ENCODE assay signal across 7 mouse cellular contexts in genomic region chr2:92023362-92024273, GRCm38 (mm10). TPM values are rescaled to one million over a fixed set of nuclear protein-coding genes. Genes with fewer than 3 reads are reported as not detected.
A peak's percentile ranks its signal among the peaks of the same experiment; 100 is the strongest.
DNase-seq lines count a peak whose midpoint lies in the region; ATAC-seq lines count a peak whose summit lies in the region.

No protein-coding gene starts in this region.

- peak overlapping the region; percentile 96 for H3K4me2 ChIP-seq in kidney, embryonic 16.5 days (replicated peaks; ENCODE audit: low read depth, low read length)

- peaks cover 3% of the 10 kb centered on the region; the same call in 1 of the 2 replicates for H3K27me3 ChIP-seq in kidney, embryonic 16.5 days (ENCODE audit: insufficient read depth, low read length)

- WGBS in kidney, embryonic 16.5 days, result 4% methylated on average over 46 of the region's 56 CpGs

- peak overlapping the region; percentile 72 for H3K27ac ChIP-seq in kidney, embryonic 16.5 days (ENCODE audit: low read length)

- peak overlapping the region; percentile 83 for H3K9ac ChIP-seq in kidney, embryonic 16.5 days (replicated peaks; ENCODE audit: low read length)

- H3K4me1 ChIP-seq in kidney, embryonic 16.5 days (ENCODE audit: insufficient read depth, low read length), result peaks cover 25% of the 10 kb centered on the region

- no peaks in the 10 kb centered on the region for H3K9me3 ChIP-seq in kidney, embryonic 16.5 days (ENCODE audit: low read length)

- DNase-seq in urinary bladder, postnatal 25 days (ENCODE audit: low spot score), result peak; percentile 31
- no peak for DNase-seq in urinary bladder, postnatal 10 days (ENCODE audit: low spot score)
- DNase-seq in heart, adult 9 months (ENCODE audit: low spot score in 2 of 2), result peak; percentile 51 to 56
- DNase-seq in testis, postnatal 10 days (ENCODE audit: low spot score), result peak; percentile 70

- peak; percentile 65 for ATAC-seq in common myeloid progenitor, adult 5-6 weeks (replicated peaks; ENCODE audit: low read depth, poor library complexity, severe bottlenecking)
- ATAC-seq in kidney, embryonic 16.5 days (ENCODE audit: low FRiP score, low TSS enrichment), result peak; percentile 44; the same call in 1 of the 2 replicates
- ATAC-seq in megakaryocyte, adult 5-6 weeks (ENCODE audit: poor library complexity, severe bottlenecking), result 0 out of 2 replicates have a peak, but pooled peaks have one; percentile 17

- peak overlapping the region; percentile 82 for H3K4me3 ChIP-seq in kidney, embryonic 16.5 days (ENCODE audit: low read length)

- H3K36me3 ChIP-seq in kidney, embryonic 16.5 days (ENCODE audit: insufficient read depth, low read length), result no peaks in the 10 kb centered on the region

RNA-seq across cellular contexts. Expression of gene Creb3l1, which starts 0.7 kb away (rescaled TPM):
- 0.78 TPM in 1 of 2 replicates, not detected in the other for total RNA-seq in common myeloid progenitor, adult 5-6 weeks (2017)
- 12.3 and 14.9 TPM in 2 replicates for polyA plus RNA-seq in kidney, embryonic 16.5 days (2015; fragmentation: Nextera tagmentation; extraction: Ambion mirVana)
- 2.7 and 4.8 TPM in 2 replicates for total RNA-seq in megakaryocyte, adult 5-6 weeks (2015)
- total RNA-seq in megakaryocyte, adult 5-6 weeks (2017), result 0.51 and 1.2 TPM in 2 replicates

RNA-seq across cellular contexts. Expression of gene Dgkz, which starts 48.0 kb away (rescaled TPM):
- 102 and 117 TPM in 2 replicates for total RNA-seq in common myeloid progenitor, adult 5-6 weeks (2017)
- 52.0 and 52.1 TPM in 2 replicates for polyA plus RNA-seq in kidney, embryonic 16.5 days (2015; fragmentation: Nextera tagmentation; extraction: Ambion mirVana)
- total RNA-seq in megakaryocyte, adult 5-6 weeks (2015), result 94.1 and 114 TPM in 2 replicates
- total RNA-seq in megakaryocyte, adult 5-6 weeks (2017), result 66.4 and 80.4 TPM in 2 replicates
